Mouse (Mus musculus): ENCODE measurements around the gene Dolk.

DNA sequence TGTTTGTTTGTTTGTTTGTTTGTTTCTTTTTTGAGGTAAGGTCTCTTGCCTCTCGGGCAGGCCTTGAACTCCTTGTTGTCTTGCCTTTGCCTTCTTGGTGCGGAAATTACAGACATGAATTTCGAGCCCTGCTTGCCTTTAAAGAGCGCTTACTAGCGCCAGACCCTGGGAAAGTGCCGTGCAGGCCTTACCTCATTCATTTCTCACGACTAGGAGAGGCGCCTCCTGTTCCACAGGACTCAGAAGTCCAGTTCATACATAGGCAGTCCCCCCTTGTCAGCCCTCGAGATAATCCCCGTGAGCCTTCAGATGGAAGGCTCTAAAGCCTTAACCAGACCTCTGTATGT is 866 bp upstream of the Dolk start:
- TF ChIP-seq CTCF (IDR thresholded peaks at IDR 0.05; ENCODE audit: low read depth), result peak; percentile 30; the same call in 1 of the 2 replicates
- TF ChIP-seq EP300 (optimal IDR thresholded peaks at IDR 0.05), result no peak
